Mouse (Mus musculus): Measurements from ENCODE around the gene Cmtm8. TPM values are rescaled to one million over a fixed set of nuclear protein-coding genes. Genes with fewer than 3 reads are reported as not detected.
A peak's percentile ranks its signal among the peaks of the same experiment; 100 is the strongest.

Gene Cmtm8
- polyA plus RNA-seq, 1 experiment from 2014 or later: 118 TPM

- Histone ChIP-seq H3K4me3 (ENCODE audit: low read length) (no peak overlapping the region), H3K27me3 (ENCODE audit: control insufficient read depth, insufficient read depth, low read depth, low read length) (no peaks in the 10 kb centered on the region), H3K36me3 (ENCODE audit: control insufficient read depth, insufficient read depth, low read length) (no peaks in the 10 kb centered on the region; the same call in 1 of the 2 replicates), H3K9ac (ENCODE audit: low read length) (no peak overlapping the region), H3K4me2 (ENCODE audit: low read depth, low read length) (no peak overlapping the region), H3K27ac (ENCODE audit: low read length) (no peak overlapping the region), H3K4me1 (replicated peaks; ENCODE audit: control insufficient read depth, insufficient read depth, low read length) (peaks cover 3% of the 10 kb centered on the region; the same call in 1 of the 2 replicates), H3K9me3 (ENCODE audit: control insufficient read depth, low read length) (no peaks in the 10 kb centered on the region)
- 49% methylated on average over 11 of the region's 11 CpGs for WGBS
- ATAC-seq (ENCODE audit: low read depth): peak; percentile 77
Observed at GRCm38 (mm10) chr9:114797329-114798004, 46.5 kb downstream of the Cmtm8 start.

- H3K27me3 ChIP-seq (ENCODE audit: control insufficient read depth, insufficient read depth, low read depth, low read length): no peaks in the 10 kb centered on the region
- no peak for ATAC-seq (ENCODE audit: low read depth)
- H3K36me3 ChIP-seq (ENCODE audit: control insufficient read depth, insufficient read depth, low read length): no peaks in the 10 kb centered on the region; the same call in 1 of the 2 replicates
- no peaks in the 10 kb centered on the region for H3K9me3 ChIP-seq (ENCODE audit: control insufficient read depth, low read length)
- peaks cover 3% of the 10 kb centered on the region; the same call in 1 of the 2 replicates for H3K4me1 ChIP-seq (replicated peaks; ENCODE audit: control insufficient read depth, insufficient read depth, low read length)
- H3K9ac ChIP-seq (ENCODE audit: low read length): no peak overlapping the region
- H3K4me3 ChIP-seq (ENCODE audit: low read length): no peak overlapping the region
- H3K4me2 ChIP-seq (ENCODE audit: low read depth, low read length): no peak overlapping the region
- WGBS: 37% methylated on average over 11 of the region's 11 CpGs
- H3K27ac ChIP-seq (ENCODE audit: low read length): no peak overlapping the region
Observed at GRCm38 (mm10) chr9:114796473-114797050, 47.4 kb downstream of the Cmtm8 start.

GRCm38 (mm10) chr9:114794491-114794890 lies 49.5 kb downstream of the Cmtm8 start:
- ATAC-seq (ENCODE audit: low read depth): no peak
- no peak overlapping the region for H3K27ac ChIP-seq (ENCODE audit: low read length)
- H3K9me3 ChIP-seq (ENCODE audit: control insufficient read depth, low read length): no peaks in the 10 kb centered on the region
- no peaks in the 10 kb centered on the region for H3K27me3 ChIP-seq (ENCODE audit: control insufficient read depth, insufficient read depth, low read depth, low read length)
- no peak overlapping the region for H3K4me2 ChIP-seq (ENCODE audit: low read depth, low read length)
- no peaks in the 10 kb centered on the region; the same call in 1 of the 2 replicates for H3K36me3 ChIP-seq (ENCODE audit: control insufficient read depth, insufficient read depth, low read length)
- H3K4me3 ChIP-seq (ENCODE audit: low read length): no peak overlapping the region
- H3K4me1 ChIP-seq (replicated peaks; ENCODE audit: control insufficient read depth, insufficient read depth, low read length): 0 out of 2 replicates have a peak, but pooled peaks cover 3% of the 10 kb centered on the region
- no peak overlapping the region for H3K9ac ChIP-seq (ENCODE audit: low read length)
- 68% methylated on average over 4 of the region's 4 CpGs for WGBS

- Histone ChIP-seq H3K9ac (ENCODE audit: low read length) (no peak overlapping the region), H3K4me2 (ENCODE audit: low read depth, low read length) (no peak overlapping the region), H3K9me3 (ENCODE audit: control insufficient read depth, low read length) (no peaks in the 10 kb centered on the region), H3K27me3 (ENCODE audit: control insufficient read depth, insufficient read depth, low read depth, low read length) (no peaks in the 10 kb centered on the region), H3K4me1 (replicated peaks; ENCODE audit: control insufficient read depth, insufficient read depth, low read length) (0 out of 2 replicates have a peak, but pooled peaks cover 3% of the 10 kb centered on the region), H3K36me3 (ENCODE audit: control insufficient read depth, insufficient read depth, low read length) (no peaks in the 10 kb centered on the region; the same call in 1 of the 2 replicates), H3K4me3 (ENCODE audit: low read length) (no peak overlapping the region), H3K27ac (ENCODE audit: low read length) (no peak overlapping the region)
- WGBS: 87% methylated on average over 9 of the region's 9 CpGs
- no peak for ATAC-seq (ENCODE audit: low read depth)
Observed at GRCm38 (mm10) chr9:114793764-114794295, 50.1 kb downstream of the Cmtm8 start.

GRCm38 (mm10) chr9:114789989-114790388 lies 54.0 kb downstream of the Cmtm8 start:
- Histone ChIP-seq H3K27me3 (ENCODE audit: control insufficient read depth, insufficient read depth, low read depth, low read length) (no peaks in the 10 kb centered on the region), H3K4me2 (ENCODE audit: low read depth, low read length) (no peak overlapping the region), H3K27ac (ENCODE audit: low read length) (no peak overlapping the region), H3K9ac (ENCODE audit: low read length) (no peak overlapping the region), H3K36me3 (ENCODE audit: control insufficient read depth, insufficient read depth, low read length) (no peaks in the 10 kb centered on the region; the same call in 1 of the 2 replicates), H3K4me1 (replicated peaks; ENCODE audit: control insufficient read depth, insufficient read depth, low read length) (0 out of 2 replicates have a peak, but pooled peaks cover 6% of the 10 kb centered on the region), H3K4me3 (ENCODE audit: low read length) (no peak overlapping the region), H3K9me3 (ENCODE audit: control insufficient read depth, low read length) (no peaks in the 10 kb centered on the region)
- WGBS: 75% methylated on average over 8 of the region's 8 CpGs
- no peak for ATAC-seq (ENCODE audit: low read depth)

GRCm38 (mm10) chr9:114789557-114789956 lies 54.4 kb downstream of the Cmtm8 start:
- no peak overlapping the region for H3K27ac ChIP-seq (ENCODE audit: low read length)
- 62% methylated on average over 7 of the region's 7 CpGs for WGBS
- no peak for ATAC-seq (ENCODE audit: low read depth)
- no peaks in the 10 kb centered on the region; the same call in 1 of the 2 replicates for H3K36me3 ChIP-seq (ENCODE audit: control insufficient read depth, insufficient read depth, low read length)
- H3K9ac ChIP-seq (ENCODE audit: low read length): no peak overlapping the region
- H3K4me3 ChIP-seq (ENCODE audit: low read length): no peak overlapping the region
- H3K4me1 ChIP-seq (replicated peaks; ENCODE audit: control insufficient read depth, insufficient read depth, low read length): 0 out of 2 replicates have a peak, but pooled peaks cover 6% of the 10 kb centered on the region
- no peaks in the 10 kb centered on the region for H3K27me3 ChIP-seq (ENCODE audit: control insufficient read depth, insufficient read depth, low read depth, low read length)
- H3K4me2 ChIP-seq (ENCODE audit: low read depth, low read length): no peak overlapping the region
- no peaks in the 10 kb centered on the region for H3K9me3 ChIP-seq (ENCODE audit: control insufficient read depth, low read length)

GRCm38 (mm10) chr9:114788697-114789096 lies 55.3 kb downstream of the Cmtm8 start:
- H3K9me3 ChIP-seq (ENCODE audit: control insufficient read depth, low read length): no peaks in the 10 kb centered on the region
- H3K4me3 ChIP-seq (ENCODE audit: low read length): no peak overlapping the region
- H3K36me3 ChIP-seq (ENCODE audit: control insufficient read depth, insufficient read depth, low read length): no peaks in the 10 kb centered on the region
- H3K27ac ChIP-seq (ENCODE audit: low read length): no peak overlapping the region
- H3K27me3 ChIP-seq (ENCODE audit: control insufficient read depth, insufficient read depth, low read depth, low read length): no peaks in the 10 kb centered on the region
- 0 out of 2 replicates have a peak, but pooled peaks cover 6% of the 10 kb centered on the region for H3K4me1 ChIP-seq (replicated peaks; ENCODE audit: control insufficient read depth, insufficient read depth, low read length)
- H3K4me2 ChIP-seq (ENCODE audit: low read depth, low read length): no peak overlapping the region
- no peak for ATAC-seq (ENCODE audit: low read depth)
- no peak overlapping the region for H3K9ac ChIP-seq (ENCODE audit: low read length)
- 82% methylated on average over 8 of the region's 8 CpGs for WGBS

GRCm38 (mm10) chr9:114787716-114788115 lies 56.2 kb downstream of the Cmtm8 start:
- Histone ChIP-seq H3K27ac (ENCODE audit: low read length) (no peak overlapping the region), H3K36me3 (ENCODE audit: control insufficient read depth, insufficient read depth, low read length) (no peaks in the 10 kb centered on the region), H3K9ac (ENCODE audit: low read length) (no peak overlapping the region), H3K4me3 (ENCODE audit: low read length) (no peak overlapping the region), H3K9me3 (ENCODE audit: control insufficient read depth, low read length) (no peaks in the 10 kb centered on the region), H3K4me1 (replicated peaks; ENCODE audit: control insufficient read depth, insufficient read depth, low read length) (0 out of 2 replicates have a peak, but pooled peaks cover 6% of the 10 kb centered on the region), H3K27me3 (ENCODE audit: control insufficient read depth, insufficient read depth, low read depth, low read length) (no peaks in the 10 kb centered on the region), H3K4me2 (ENCODE audit: low read depth, low read length) (no peak overlapping the region)
- ATAC-seq (ENCODE audit: low read depth): no peak
- WGBS: 87% methylated on average over 7 of the region's 7 CpGs

- no peaks in the 10 kb centered on the region for H3K9me3 ChIP-seq (ENCODE audit: control insufficient read depth, low read length)
- no peak overlapping the region for H3K27ac ChIP-seq (ENCODE audit: low read length)
- ATAC-seq (ENCODE audit: low read depth): no peak
- no peak overlapping the region for H3K9ac ChIP-seq (ENCODE audit: low read length)
- H3K27me3 ChIP-seq (ENCODE audit: control insufficient read depth, insufficient read depth, low read depth, low read length): no peaks in the 10 kb centered on the region
- H3K4me1 ChIP-seq (replicated peaks; ENCODE audit: control insufficient read depth, insufficient read depth, low read length): 0 out of 2 replicates have a peak, but pooled peaks cover 8% of the 10 kb centered on the region
- WGBS: 93% methylated on average over 5 of the region's 5 CpGs
- H3K4me2 ChIP-seq (ENCODE audit: low read depth, low read length): no peak overlapping the region
- no peaks in the 10 kb centered on the region for H3K36me3 ChIP-seq (ENCODE audit: control insufficient read depth, insufficient read depth, low read length)
- H3K4me3 ChIP-seq (ENCODE audit: low read length): no peak overlapping the region
Observed at GRCm38 (mm10) chr9:114787134-114787533, 56.8 kb downstream of the Cmtm8 start.
